Mouse (Mus musculus): Measurements from ENCODE around the gene Ubxn2a.

Ubxn2a gene

DNA sequence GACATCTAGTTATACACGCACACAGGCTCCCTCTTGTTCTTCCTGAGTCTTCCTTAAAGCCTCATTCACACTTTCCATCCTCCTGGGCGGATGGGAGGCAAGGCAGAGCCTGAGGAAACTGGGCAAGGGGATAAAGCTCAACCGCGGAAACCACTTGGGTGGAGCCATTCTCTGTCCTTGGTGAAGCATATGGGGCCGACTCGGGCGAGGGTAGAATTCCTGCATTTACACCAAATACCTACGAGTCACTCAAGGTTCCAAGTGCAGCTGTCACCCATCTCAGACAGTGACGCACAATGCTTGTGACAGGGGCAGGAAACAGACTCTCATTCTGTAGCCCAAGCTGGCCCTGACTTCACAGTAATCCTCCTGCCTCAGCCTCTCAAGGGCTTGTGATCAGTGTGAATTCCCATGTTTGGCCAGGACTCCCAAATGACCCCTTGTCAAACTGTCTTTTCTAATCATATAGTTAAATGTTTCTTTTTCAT lies 29.2 kb downstream of the Ubxn2a start:
- no peak for DNase-seq

GRCm38 (mm10) chr12:4875623-4876022 lies 31.9 kb downstream of the Ubxn2a start:
- no peak for DNase-seq

GRCm38 (mm10) chr12:4874161-4874927 lies 33.2 kb downstream of the Ubxn2a start, which contains the start of gene Mfsd2b:
Gene Mfsd2b, minus strand, starts transcription at chr12:4874359.
- peak; percentile 81 to 86 for DNase-seq

DNA sequence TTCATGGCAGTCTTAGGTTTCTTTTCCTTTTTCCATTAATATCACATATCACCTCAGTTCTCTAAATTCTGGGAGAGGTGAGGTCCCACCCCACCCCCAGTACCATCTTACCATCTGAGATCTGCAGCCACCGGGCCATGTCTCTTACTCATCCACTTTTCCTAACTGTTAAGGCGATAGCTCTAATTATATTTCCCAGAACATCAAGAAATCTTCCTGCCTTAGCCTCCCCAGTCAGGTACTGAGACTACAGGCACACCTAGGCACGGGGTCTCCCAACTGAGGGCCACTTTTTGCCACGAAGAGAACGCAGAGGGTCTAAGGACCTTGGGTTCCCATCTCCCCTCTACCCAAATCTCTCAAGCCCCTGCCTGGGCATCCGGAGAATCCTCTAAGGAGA lies 34.0 kb downstream of the Ubxn2a start:
- DNase-seq, result no peak

GRCm38 (mm10) chr12:4872983-4873477 lies 34.5 kb downstream of the Ubxn2a start:
- DNase-seq, result no peak

DNA sequence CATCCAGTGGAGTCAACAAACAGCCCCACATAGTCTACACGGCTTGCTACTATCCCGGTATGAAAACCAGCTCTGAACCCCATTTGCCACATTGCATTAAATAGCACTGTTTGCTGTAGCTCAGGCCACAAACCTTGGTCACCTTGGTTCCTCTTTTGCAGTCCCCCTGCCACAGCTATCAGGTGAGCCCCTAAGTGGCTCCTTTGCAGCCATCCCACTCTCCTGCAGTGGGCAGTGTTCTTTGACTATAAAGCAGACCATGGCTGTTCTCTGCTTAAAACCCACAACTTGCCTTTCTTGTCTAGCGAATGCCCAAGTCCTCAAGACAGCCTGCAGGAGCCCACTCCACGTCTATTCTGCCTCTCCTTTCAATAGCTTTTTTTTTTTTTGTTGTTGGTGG lies 35.2 kb downstream of the Ubxn2a start:
- DNase-seq, result no peak

DNA sequence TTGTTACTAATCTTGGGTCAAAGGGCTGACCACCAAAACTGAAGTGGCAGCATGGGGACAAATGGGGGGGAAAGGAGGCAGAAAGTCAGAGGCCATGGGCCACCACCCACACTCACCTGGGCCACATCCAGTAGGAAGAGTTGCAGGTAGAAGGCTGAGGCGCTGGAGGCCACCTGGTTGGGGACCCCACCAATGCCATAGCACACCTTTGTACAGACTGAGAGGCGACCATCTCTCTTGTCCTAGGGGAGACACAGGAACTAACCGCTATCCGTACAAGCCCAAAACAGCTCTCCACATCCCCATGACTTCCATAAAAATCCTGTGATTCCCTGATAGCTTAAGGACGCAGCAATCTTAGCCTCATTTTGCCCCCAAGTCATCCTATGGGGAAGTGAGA lies 36.2 kb downstream of the Ubxn2a start:
- DNase-seq, result peak in 1 of 2 experiments; percentile 18

DNA sequence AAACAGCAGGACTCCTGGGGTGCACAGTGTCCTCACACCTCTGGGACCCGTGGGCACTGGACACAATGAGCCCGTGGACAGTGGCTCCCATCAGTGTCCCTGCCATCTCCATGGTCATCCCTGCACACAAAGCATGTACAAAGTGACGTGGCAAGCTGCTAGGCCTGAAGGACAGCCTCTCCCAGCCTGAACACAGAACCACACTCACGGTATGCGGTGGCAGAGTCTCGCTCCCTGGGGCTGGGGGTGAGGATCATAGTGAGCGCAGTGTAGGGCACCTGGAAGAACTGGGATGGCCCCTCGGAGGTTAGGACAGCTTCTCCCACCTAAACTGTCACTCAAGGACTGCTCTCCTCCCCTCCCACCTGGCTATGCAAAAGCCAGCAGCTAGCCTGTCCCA lies 38.6 kb downstream of the Ubxn2a start:
- no peak for DNase-seq

DNA sequence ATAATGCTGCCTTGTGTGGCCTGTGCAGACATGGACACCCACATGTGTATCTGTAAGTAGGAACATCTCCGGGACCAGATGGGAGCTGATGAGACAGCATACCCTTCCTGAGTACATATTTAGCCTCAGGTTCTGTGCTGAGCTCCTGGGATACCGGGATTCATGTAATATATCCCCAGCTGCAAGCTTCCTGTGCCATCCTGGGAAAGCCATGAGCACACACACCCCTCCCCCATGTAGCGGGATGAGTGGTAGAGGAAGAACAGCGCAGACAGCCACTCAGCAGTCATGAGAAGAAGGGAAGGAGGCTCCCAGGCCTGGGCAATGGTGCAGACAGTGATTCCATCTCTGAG lies 43.2 kb downstream of the Ubxn2a start:
- no peak for DNase-seq

GRCm38 (mm10) chr12:4863654-4864337 lies 43.7 kb downstream of the Ubxn2a start:
- DNase-seq, result peak; percentile 31 to 49

DNA sequence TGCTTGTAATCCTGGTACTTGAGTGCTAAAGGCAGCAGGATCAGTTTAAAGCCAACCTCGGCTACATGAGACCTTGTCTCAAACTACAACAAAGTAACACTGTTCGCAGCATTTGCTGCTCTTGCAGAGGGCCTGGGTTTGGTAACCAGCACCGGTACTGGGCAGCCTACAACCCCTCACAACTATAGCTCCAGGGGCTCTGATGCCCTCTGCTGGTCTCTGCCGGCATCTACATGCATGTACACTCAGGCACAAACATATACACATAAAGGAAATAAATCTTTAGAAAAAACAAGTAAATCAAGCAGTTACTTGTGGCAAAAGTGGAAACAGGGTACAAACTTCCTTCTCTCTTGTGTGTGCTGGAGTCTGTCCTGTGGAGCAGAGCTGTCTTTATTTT lies 44.8 kb downstream of the Ubxn2a start:
- DNase-seq, result no peak

DNA sequence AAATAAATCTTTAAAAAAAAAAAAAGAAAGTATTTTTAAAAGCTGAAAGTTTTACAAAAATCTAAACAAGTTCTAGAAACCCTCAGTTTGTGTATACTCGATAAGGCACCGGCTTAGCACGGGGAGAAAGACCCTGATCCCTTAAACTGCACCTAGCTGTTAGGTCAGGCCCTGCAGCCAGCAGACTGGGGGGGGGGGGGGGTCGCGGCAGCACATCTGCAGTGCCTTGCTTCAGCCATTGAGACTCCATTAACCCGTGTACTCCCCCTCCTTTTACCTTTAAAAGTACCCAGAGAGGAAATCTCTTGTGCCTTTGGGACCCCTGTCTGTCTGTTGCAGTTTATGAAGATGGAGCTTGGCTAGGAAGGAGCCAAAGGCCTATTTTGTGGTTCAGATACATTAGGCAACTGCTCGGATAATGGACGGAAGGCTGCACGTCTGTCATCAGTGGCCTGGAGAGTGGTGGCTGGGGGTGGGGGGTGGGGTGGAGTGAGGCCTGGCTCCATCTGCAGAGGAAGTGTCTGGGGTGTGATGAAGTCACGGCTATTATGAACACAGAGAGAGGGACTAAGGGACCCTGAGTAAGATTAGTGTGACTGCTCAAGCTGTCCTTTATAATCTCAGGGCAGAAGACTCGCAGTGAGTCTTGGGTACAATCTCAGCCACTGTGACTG lies 48.1 kb downstream of the Ubxn2a start:
- no peak for DNase-seq

DNA sequence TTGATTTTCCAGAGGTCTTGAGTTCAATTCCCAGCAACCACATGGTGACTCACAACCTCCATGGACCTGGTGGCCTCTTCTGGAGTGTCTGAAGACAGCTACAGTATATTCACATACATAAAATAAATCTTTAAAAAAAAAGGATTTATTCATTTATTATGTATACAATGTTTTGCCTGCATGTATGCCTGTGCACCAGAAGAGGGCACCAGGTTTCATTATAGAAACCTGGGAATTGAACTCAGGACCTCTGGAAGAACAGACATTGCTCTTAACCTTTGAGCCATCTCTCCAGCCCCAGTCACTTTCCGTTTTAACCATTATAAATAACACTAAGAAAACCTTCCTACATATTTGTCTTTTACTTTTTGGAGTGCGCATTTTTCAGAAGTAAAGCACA lies 50.7 kb downstream of the Ubxn2a start:
- DNase-seq, result no peak

- DNase-seq, result no peak
Observed at GRCm38 (mm10) chr12:4856160-4856559, 51.3 kb downstream of the Ubxn2a start.

DNA sequence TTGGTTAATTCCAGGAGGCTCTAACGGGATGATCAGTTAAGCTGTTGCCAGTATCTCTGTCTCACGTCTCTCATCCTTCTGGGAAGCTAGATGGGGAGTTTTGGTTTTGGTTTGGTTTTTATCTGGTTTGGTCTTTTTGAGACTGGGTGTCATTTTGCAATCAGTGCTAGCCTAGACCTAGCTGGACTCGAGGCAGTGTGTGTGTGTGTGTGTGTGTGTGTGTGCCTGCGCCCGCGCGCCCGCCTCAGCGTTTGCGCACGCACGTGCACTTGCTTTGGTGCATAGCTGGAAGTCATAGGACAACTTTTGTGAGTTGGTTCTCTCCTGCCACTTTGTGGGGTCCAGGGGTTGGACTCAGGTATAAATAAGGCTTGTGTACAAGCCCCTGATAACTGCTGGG lies 63.8 kb downstream of the Ubxn2a start:
- DNase-seq, result peak; percentile 51 to 53

GRCm38 (mm10) chr12:4842890-4843597 lies 64.5 kb downstream of the Ubxn2a start, which contains the start of gene Wdcp:
Gene Wdcp, plus strand, starts transcription at chr12:4843303.
- DNase-seq, result peak; percentile 90 to 92

- no peak for DNase-seq
Observed at GRCm38 (mm10) chr12:4842456-4842855, 65.0 kb downstream of the Ubxn2a start.

DNA sequence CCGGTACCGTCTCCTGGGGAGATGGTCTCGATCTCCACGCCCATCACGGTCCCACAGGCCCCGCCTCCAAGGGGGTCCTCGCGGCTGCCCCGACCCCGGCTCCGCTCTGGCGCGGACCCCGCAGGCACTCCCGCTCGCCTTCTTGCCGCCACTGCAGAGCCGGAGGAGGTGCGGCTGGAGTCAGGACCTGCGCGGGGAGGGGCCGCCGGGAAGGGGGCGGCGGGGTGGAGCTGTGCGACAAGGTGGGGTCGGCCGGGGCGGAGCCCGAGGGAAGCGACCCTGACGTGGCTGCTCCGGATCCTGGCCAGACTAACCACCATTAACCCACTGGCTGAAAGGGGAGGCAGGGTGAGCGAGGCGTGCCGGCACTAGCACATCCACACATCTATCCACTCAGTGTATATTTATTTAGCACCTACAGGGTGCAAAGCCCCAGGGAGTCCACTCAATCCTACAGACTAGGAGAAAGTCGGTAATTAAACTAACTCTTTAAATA lies 66.1 kb downstream of the Ubxn2a start, which contains the start of gene Fkbp1b:
Gene Fkbp1b, minus strand, starts transcription at position 200 of the 496 bp plus-strand sequence.
- DNase-seq, result peak; percentile 70 to 74

DNA sequence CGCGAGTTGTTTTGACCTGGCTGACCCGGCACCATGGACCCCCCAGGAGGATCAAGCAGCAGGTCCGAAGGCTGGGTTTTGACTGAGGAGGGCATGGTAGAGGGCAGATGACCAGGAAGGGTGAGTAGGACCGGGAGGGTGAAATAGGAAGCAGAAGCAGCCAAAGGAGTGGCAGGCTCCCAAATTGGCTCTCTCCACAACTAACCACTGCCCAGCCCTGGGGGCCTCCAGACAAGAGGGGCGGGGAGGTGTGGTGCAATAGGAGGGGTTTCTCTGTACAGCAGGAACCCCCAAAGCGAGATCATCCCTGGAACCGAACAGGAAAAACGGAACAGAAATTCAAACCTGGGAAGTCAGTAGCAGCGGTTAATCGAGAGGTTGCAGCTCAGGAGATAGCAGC lies 66.8 kb downstream of the Ubxn2a start:
- DNase-seq, result peak; percentile 22 to 33

DNA sequence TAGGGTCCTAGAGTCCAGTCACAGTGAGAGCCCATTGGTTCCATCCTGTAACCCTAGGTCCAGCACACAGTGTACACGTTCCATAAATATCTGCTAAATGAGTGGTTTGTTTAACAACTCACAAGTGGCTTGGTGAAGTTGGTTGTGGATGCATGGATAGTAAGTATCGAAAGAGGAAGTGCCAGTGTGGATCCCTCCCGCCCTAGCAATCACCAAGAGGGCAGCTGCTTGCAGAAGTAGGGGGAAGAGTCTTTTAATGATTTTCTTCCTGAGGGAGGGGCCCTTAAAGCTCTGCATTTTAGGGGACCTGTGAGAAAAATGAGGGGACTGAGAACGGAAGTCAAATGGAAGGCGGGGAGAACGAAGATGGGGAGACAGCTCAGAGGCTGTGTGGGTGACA lies 67.5 kb downstream of the Ubxn2a start:
- DNase-seq, result peak in 1 of 2 experiments; percentile 10

DNA sequence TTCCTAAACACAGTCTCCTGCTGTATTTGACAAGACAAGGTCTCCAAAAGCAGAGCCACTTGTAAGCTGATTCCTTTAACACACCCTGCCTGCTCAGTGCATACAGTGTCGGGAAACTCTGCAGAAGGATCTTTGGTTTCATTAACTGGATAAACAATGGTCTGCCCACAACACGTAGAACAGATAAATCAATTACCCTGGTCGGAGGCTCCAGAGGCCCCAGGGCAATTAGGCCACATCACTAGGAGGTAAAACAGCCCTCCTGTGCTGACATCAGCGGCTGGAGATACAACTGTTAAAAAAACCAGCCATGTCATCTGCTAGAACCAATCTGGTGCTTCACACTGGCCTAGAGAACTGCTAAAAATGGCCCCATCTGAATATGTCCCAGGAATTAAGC lies 70.5 kb downstream of the Ubxn2a start:
- no peak for DNase-seq

All from lung, postnatal 4 days (tissue).